Mouse (Mus musculus) G1E (cell line): ENCODE measurements around the gene Rcn3.

Source experiments
- CTCF ChIP-seq: IDR thresholded peaks from 2 replicates; pipeline ENCODE4 v1.5.1; 2012; ENCODE audit warnings: low read depth, low read length, inconsistent platforms, mixed read lengths
- TAL1 ChIP-seq: conservative IDR thresholded peaks from 2 replicates; pipeline ENCODE4 v1.6.1; 2012; ENCODE audit warnings: low read depth, low read length, inconsistent platforms, mixed read lengths

DNA sequence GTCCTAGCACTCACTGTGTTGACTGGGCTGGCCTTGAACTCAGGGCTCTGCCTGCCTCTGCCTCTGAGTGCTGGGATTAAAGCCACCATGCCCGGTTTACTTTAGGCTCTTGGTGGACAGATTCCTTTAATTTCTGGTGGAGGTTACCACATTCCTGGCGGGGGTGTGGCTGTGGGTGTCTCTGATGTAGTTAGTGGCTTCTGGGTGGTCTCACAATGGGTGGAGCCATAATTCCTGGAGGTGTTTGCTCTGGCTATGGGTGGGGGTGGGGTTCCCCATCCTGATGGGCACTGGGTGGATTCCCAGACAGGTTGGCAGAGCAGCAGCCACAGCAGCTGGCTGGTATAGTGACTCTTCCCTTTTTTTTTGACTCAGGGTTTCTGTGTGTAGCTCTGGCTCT is 19.9 kb upstream of the Rcn3 start:
- no peak for TF ChIP-seq CTCF
- no peak for TF ChIP-seq TAL1
